Mouse (Mus musculus) midbrain, embryonic 13.5 days (tissue): ENCODE results near the gene Ddx54. TPM values are rescaled to one million over a fixed set of nuclear protein-coding genes. Genes with fewer than 3 reads are reported as not detected.

Source experiments
- ATAC-seq: fragments of 200-750 bp; cut with Nextera tagmentation; 2 replicates; pipeline ENCODE4 v1.8.0; 2017; ENCODE audit warnings: mild to moderate bottlenecking, moderate TSS enrichment, moderate library complexity
- H3K27ac ChIP-seq: fragments of 300-500 bp; sonication (generic); 2 replicates; pipeline ENCODE4 v1.5.1; 2015; ENCODE audit warnings: inconsistent platforms, mild to moderate bottlenecking, moderate library complexity
- H3K27me3 ChIP-seq: fragments of 300-500 bp; sonication (generic); 2 replicates; pipeline ENCODE4 v1.6.1; 2015; ENCODE audit warnings: mild to moderate bottlenecking, inconsistent platforms
- H3K36me3 ChIP-seq: fragments of 300-500 bp; sonication (generic); 2 replicates; pipeline ENCODE4 v1.6.1; 2015; ENCODE audit warnings: mild to moderate bottlenecking, inconsistent platforms
- H3K4me1 ChIP-seq: fragments of 300-500 bp; sonication (generic); replicated peaks from 2 replicates; pipeline ENCODE4 v1.6.1; 2015; ENCODE audit warnings: inconsistent platforms
- H3K4me2 ChIP-seq: fragments of 300-500 bp; sonication (generic); replicated peaks from 2 replicates; pipeline ENCODE4 v1.6.1; 2015; ENCODE audit warnings: moderate library complexity, mild to moderate bottlenecking, inconsistent platforms
- H3K4me3 ChIP-seq: fragments of 300-500 bp; sonication (generic); replicated peaks from 2 replicates; pipeline ENCODE4 v1.5.1; 2015; ENCODE audit warnings: mild to moderate bottlenecking, inconsistent platforms
- H3K9ac ChIP-seq: fragments of 300-500 bp; sonication (generic); replicated peaks from 2 replicates; pipeline ENCODE4 v1.6.1; 2015; ENCODE audit warnings: mild to moderate bottlenecking, inconsistent platforms
- H3K9me3 ChIP-seq: fragments of 300-500 bp; sonication (generic); 2 replicates; pipeline ENCODE4 v1.6.1; 2016; ENCODE audit warnings: mild to moderate bottlenecking, inconsistent platforms
- WGBS: fragments of 180-500 bp; shearing (Covaris S2); methylation state at CpG from one replicate; pipeline ENCODE4 v1.1.7; 2015; 5-methylcytosine and 5-hydroxymethylcytosine counted together
- polyA plus RNA-seq: library from polyadenylated mRNA; unstranded; fragments of >200 nt; fragmentation: Nextera tagmentation; extraction: Ambion mirVana; gene quantifications from 2 replicates; pipeline ENCODE4 v1.2.1, GENCODE M21; 2015

Ddx54 gene
- polyA plus RNA-seq, 1 experiment from 2014 or later: 43.9 TPM

DNA sequence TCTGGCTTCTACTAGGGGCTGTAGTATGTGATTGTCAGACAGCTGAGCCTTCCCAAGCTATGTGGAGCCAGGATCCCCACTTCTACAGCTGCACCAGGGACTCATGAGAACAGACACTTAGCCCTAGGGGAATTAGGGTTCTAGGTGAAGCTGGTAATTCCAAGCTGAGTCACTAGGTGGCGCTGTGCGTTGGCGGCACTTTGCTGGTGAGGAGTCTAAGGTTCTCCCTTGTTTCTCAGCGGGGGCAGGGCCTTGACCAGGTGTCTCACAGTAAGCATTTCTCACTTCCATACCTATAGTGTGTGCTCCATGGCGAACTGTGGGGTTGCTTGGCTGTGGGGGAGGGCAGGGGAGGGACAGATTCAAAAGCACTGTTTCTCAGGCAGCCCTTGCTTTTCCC lies 6.7 kb downstream of the Ddx54 start:
- no peak overlapping the region for H3K4me2 ChIP-seq
- H3K27me3 ChIP-seq: no peaks in the 10 kb centered on the region
- no peak overlapping the region for H3K9ac ChIP-seq
- no peak overlapping the region for H3K4me3 ChIP-seq
- no peak overlapping the region for H3K27ac ChIP-seq
- H3K9me3 ChIP-seq: no peaks in the 10 kb centered on the region
- WGBS: 13% methylated on average over 5 of the region's 5 CpGs
- H3K36me3 ChIP-seq: peaks cover 89% of the 10 kb centered on the region
- ATAC-seq: no peak
- H3K4me1 ChIP-seq: peaks cover 10% of the 10 kb centered on the region; the same call in 1 of the 2 replicates

DNA sequence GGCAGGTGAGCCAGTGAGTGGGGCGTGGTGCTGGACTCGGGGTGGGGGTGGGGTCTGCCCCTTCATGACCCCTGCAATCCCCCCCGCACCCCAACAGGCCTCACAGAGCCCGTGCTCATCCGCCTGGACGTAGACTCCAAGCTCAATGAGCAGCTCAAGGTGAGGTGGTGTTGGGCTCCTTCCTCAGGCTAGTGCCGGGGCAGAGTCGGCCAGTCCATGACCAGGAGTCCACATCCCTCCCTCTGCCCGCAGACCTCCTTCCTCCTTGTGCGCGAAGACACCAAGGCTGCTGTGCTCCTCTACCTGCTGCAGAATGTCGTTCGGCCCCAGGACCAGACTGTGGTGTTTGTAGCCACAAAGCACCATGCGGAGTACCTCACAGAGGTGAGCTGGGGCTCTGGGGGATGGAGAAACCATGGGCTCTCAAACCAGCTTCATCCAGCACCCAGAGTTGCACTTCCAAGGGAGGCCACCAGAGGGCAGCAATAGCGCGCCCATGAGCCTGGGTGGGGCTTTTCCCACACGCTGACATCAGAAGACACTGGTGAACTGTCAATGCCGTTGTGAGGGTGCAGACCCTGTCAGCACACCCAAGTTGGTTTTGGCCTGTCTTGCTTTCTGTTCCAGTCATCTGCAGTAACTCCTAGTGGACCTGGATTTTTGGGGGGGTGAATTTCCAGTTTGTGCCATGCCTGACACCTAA lies 8.0 kb downstream of the Ddx54 start:
- Histone ChIP-seq H3K27ac (no peak overlapping the region), H3K4me3 (no peak overlapping the region), H3K27me3 (no peaks in the 10 kb centered on the region), H3K4me1 (peaks cover 5% of the 10 kb centered on the region; the same call in 1 of the 2 replicates), H3K9ac (no peak overlapping the region), H3K9me3 (no peaks in the 10 kb centered on the region), H3K36me3 (peaks cover 100% of the 10 kb centered on the region), H3K4me2 (no peak overlapping the region)
- WGBS: 72% methylated on average over 18 of the region's 18 CpGs
- ATAC-seq: peak; percentile 41; the same call in 1 of the 2 replicates

DNA sequence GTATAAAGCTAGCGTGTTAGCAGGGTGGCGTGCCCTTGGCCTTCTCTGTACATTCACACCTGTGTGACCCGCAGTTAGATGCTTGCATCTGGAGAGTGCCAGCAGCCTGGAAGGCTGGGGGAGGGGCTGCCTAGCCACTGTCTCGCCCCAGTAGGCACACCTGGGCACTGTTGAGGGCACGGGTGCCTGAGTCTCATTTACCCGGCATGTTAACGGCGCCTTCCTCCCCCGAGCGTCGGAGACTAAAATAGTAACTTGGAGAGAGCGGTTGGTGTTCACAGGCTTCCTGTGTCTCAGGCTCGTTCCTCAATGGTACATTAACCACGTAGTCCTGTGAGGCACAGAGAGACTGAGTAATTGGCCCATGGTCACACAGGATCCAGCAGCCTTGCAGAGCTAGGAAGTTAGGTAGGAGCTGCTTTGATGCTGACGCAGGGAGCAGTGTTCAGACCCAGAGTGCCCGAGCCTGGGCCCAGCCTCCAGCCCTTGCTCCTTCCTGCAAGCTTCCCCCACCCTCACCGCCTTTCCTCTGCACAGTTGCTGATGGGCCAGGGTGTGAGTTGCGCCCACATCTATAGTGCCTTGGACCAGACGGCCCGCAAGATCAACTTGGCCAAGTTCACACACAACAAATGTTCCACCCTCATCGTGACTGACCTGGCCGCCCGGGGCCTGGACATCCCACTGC lies 8.7 kb downstream of the Ddx54 start:
- Histone ChIP-seq H3K9ac (no peak overlapping the region), H3K36me3 (peaks cover 100% of the 10 kb centered on the region), H3K9me3 (no peaks in the 10 kb centered on the region), H3K4me2 (no peak overlapping the region), H3K27me3 (no peaks in the 10 kb centered on the region), H3K4me3 (no peak overlapping the region), H3K27ac (no peak overlapping the region), H3K4me1 (peaks cover 5% of the 10 kb centered on the region; the same call in 1 of the 2 replicates)
- WGBS: 95% methylated on average over 23 of the region's 23 CpGs
- peak; percentile 12; the same call in 1 of the 2 replicates for ATAC-seq

DNA sequence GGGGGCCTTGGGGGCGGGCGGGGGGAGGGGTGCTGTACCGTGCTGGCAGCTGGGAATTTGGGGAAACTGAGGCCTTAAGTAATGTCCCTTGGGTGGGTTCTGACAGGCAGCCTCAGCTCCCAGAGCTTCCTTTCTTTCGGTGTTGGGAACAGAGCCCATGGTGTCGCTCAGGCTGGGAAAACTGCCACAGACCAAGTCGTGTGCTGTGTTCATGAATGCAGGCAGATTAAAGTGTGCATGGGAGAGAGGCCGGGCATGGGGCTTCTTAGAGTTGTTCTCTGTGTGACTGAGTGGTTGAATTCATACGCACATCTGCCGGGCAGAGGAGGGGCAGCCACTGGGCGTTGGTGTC lies 9.3 kb downstream of the Ddx54 start:
- H3K27ac ChIP-seq: no peak overlapping the region

DNA sequence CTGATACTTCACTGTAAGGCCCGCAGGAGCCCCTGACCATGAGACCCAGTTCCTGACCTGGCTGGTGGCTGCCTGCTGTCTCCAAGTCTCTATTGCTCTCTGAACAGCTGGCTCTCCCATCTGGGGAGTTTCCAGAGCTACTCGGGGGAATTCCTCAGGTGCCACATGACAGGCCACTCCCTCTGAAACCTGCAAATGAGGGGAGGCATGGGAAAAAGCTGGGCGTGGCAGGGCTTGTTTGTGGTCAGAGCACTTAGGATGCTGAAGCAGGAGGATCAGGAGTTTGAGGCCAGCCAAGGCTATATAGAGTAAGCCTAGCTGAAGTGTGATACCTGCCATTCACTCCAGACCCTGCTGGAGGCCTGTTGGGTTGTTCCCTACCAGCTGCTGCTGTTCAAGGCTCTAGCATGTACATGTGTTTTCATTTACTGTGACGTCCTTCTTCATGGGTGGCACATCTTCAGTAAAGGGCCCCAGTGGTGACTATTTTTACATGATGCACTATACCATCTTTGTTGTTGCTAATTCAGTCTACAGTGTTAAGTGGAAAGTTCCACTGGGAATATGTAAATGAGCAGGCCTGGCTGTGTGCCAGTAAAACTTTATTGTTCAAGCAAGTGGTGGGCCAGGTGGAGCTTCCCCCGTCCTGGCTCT lies 9.8 kb downstream of the Ddx54 start:
- H3K27ac ChIP-seq: no peak overlapping the region

More for the DNA sequence above, 9.3 kb downstream of the Ddx54 start:
- H3K36me3 ChIP-seq: peaks cover 100% of the 10 kb centered on the region
- no peak for ATAC-seq
- peaks cover 5% of the 10 kb centered on the region; the same call in 1 of the 2 replicates for H3K4me1 ChIP-seq
- WGBS: 88% methylated on average over 10 of the region's 10 CpGs
- H3K4me2 ChIP-seq: no peak overlapping the region
- no peak overlapping the region for H3K4me3 ChIP-seq
- H3K9me3 ChIP-seq: no peaks in the 10 kb centered on the region
- no peak overlapping the region for H3K9ac ChIP-seq
- no peaks in the 10 kb centered on the region for H3K27me3 ChIP-seq

DNA sequence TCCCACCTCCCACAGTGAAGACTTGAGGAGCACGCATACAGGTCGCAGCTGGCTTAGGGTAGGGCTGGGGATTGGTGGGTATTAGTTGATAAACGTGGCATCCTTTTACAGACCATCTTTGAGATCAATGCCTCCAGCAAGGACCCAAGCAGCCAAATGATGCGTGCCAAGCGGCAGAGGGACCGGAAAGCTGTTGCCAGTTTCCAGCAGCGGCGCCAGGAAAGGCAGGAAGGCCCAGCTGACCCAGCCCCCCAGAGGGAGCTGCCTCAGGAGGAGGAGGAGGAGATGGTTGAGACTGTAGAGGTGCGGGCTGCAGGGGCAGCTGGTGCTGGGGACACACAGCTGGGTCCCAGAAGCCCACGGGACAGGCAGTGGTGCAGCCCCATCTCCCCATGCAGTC lies 11.9 kb downstream of the Ddx54 start:
- Histone ChIP-seq H3K9me3 (no peaks in the 10 kb centered on the region), H3K4me1 (peaks cover 17% of the 10 kb centered on the region), H3K4me3 (no peak overlapping the region), H3K27ac (no peak overlapping the region), H3K4me2 (no peak overlapping the region), H3K27me3 (no peaks in the 10 kb centered on the region), H3K9ac (no peak overlapping the region), H3K36me3 (peaks cover 92% of the 10 kb centered on the region)
- ATAC-seq: no peak
- 92% methylated on average over 10 of the region's 10 CpGs for WGBS

More for the DNA sequence above, 9.8 kb downstream of the Ddx54 start:
- no peak overlapping the region for H3K4me2 ChIP-seq
- WGBS: 76% methylated on average over 5 of the region's 5 CpGs
- no peak for ATAC-seq
- H3K9ac ChIP-seq: no peak overlapping the region
- H3K36me3 ChIP-seq: peaks cover 100% of the 10 kb centered on the region
- H3K4me1 ChIP-seq: peaks cover 8% of the 10 kb centered on the region; the same call in 1 of the 2 replicates
- H3K4me3 ChIP-seq: no peak overlapping the region
- H3K27me3 ChIP-seq: no peaks in the 10 kb centered on the region
- no peaks in the 10 kb centered on the region for H3K9me3 ChIP-seq

DNA sequence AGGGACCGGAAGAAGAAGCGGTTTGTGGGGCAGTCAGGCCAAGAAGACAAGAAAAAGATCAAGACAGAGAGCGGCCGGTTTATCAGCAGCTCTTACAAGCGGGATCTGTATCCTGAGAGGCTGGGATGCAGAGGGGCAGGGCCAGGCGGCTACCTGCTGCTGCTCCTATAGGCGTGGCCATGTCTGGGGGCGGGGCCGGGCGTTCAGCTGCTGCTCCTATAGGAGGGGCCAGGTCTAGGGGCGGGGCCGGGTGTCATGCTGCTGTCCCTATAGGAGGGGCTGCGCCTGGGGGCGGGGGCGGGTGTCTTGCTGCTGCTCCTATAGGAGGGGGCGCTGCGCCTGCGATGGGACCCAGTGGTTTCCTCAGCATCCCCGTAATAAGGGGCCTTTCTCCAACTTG lies 13.9 kb downstream of the Ddx54 start:
- no peak overlapping the region for H3K27ac ChIP-seq
- H3K9me3 ChIP-seq: no peaks in the 10 kb centered on the region
- H3K9ac ChIP-seq: no peak overlapping the region
- H3K4me2 ChIP-seq: no peak overlapping the region
- H3K4me1 ChIP-seq: peaks cover 23% of the 10 kb centered on the region
- H3K4me3 ChIP-seq: no peak overlapping the region
- no peak for ATAC-seq
- peaks cover 72% of the 10 kb centered on the region for H3K36me3 ChIP-seq
- WGBS: 21% methylated on average over 19 of the region's 19 CpGs
- H3K27me3 ChIP-seq: peaks cover 11% of the 10 kb centered on the region

DNA sequence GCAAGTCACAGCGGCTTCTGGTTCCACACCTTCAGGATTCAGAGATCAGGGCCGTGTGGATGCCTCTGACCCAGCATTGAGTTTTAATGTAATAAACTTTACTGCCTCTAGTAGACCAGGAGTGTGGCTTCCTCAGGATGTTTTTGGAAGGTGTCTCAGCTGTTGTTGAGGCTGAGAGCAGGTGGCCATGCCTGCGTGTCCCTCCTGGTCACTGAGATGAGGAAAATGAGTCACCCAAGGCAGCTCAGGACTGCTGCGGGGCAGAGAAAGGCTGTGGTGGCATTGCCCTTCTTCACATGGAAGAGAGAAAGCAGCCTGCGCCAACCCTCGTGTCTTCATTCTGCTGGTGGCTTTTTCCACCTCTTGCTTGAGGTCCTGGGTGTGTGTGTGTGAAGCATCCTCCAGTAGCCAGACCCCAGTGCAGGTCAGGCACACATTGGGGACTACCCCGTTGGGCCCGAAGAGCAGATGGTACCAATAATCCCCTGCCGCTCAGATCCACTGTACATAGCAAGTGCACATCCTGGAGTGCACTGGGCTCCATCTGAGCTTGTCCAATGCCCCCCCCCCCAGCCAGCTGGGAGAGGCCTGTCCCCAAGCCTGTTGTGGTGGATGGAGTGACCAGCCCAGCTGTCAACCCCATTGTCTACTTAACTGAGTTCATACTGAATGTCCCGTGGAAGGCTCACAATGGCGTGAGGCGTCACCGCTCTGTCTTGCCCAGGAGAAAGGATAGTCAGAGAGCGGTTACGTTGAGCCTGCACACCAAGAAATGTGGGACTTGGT lies 15.2 kb downstream of the Ddx54 start:
- Histone ChIP-seq H3K4me3 (no peak overlapping the region), H3K4me2 (no peak overlapping the region), H3K4me1 (peaks cover 18% of the 10 kb centered on the region), H3K36me3 (peaks cover 59% of the 10 kb centered on the region), H3K27ac (no peak overlapping the region), H3K27me3 (peaks cover 13% of the 10 kb centered on the region), H3K9me3 (no peaks in the 10 kb centered on the region), H3K9ac (no peak overlapping the region)
- 77% methylated on average over 15 of the region's 15 CpGs for WGBS
- ATAC-seq: no peak

DNA sequence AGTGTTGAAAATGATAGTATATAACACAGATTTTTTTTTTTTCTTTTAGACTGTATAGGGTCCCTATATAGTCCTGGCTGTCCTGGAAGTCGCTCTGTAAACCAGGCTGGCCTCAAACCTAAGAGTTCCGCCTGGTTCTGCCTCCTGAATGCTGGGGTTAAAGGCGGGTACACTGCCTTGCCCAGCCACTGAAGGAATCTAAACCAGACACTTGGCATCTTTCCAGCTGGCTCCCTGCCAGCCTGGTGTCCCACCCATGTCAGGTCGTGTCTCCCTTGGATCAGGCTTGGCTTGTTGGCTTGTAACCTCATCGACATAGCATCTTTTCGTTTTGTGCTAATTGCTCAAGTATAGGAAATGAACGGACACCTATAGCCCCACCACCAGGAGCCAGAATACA lies 16.1 kb downstream of the Ddx54 start:
- 64% methylated on average over 7 of the region's 7 CpGs for WGBS
- peaks cover 13% of the 10 kb centered on the region for H3K27me3 ChIP-seq
- no peak overlapping the region for H3K9ac ChIP-seq
- H3K4me1 ChIP-seq: peaks cover 18% of the 10 kb centered on the region; the same call in 1 of the 2 replicates
- ATAC-seq: no peak
- no peaks in the 10 kb centered on the region for H3K9me3 ChIP-seq
- H3K36me3 ChIP-seq: peaks cover 50% of the 10 kb centered on the region
- no peak overlapping the region for H3K4me2 ChIP-seq
- no peak overlapping the region for H3K27ac ChIP-seq
- no peak overlapping the region for H3K4me3 ChIP-seq

DNA sequence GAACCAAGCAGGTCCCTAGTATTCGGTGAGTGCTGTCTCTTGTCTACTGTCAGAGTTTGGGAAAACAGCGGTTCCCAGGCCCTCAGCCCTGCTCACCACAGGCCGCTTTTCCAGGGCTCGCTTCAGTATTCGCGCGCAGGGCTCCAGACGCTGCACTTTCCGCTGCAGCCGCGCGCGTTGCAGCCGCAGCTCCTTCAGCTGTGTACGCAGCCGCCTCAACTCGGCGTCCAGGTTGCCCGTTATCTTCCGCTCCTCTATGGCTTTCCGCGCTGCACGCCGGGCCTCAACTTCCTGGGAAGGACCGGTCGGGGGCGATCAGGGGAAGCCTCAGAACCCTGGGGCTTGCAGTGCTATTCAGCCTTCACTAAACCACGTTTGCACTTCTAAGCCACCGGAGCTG lies 18.6 kb downstream of the Ddx54 start:
- peaks cover 13% of the 10 kb centered on the region for H3K27me3 ChIP-seq
- no peaks in the 10 kb centered on the region for H3K9me3 ChIP-seq
- peaks cover 25% of the 10 kb centered on the region for H3K36me3 ChIP-seq
- 8% methylated on average over 29 of the region's 29 CpGs for WGBS
- peaks cover 18% of the 10 kb centered on the region for H3K4me1 ChIP-seq
- peak overlapping the region; percentile 11; the same call in 1 of the 2 replicates for H3K4me3 ChIP-seq
- H3K4me2 ChIP-seq: peak overlapping the region; percentile 44
- no peak overlapping the region; the same call in 1 of the 2 replicates for H3K9ac ChIP-seq
- no peak overlapping the region for H3K27ac ChIP-seq
- ATAC-seq: no peak

DNA sequence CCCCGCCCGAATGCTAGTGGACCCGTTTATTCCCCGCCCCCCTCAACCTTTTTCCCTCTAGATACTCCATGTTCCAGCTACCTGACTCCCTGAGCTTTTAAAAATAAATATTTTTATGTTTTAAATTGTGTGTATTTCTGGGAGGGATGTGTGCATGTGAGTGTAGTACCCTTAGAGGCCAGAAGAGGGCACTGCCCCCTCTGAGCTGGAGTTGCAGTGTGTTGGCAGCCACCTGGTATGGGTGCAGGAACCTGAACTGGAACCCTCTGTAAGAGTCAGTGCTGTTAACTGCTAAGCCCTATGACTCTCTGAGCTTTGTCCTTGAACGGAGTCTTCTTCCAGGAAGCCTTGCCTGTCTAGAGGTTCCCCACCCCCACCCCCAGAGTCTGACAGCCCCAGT lies 19.4 kb downstream of the Ddx54 start:
- peaks cover 18% of the 10 kb centered on the region for H3K4me1 ChIP-seq
- no peak for ATAC-seq

More for the DNA sequence above, 19.4 kb downstream of the Ddx54 start:
- no peak overlapping the region for H3K9ac ChIP-seq
- no peaks in the 10 kb centered on the region for H3K9me3 ChIP-seq
- 90% methylated on average over 5 of the region's 5 CpGs for WGBS
- no peak overlapping the region for H3K4me2 ChIP-seq
- H3K27me3 ChIP-seq: peaks cover 13% of the 10 kb centered on the region
- H3K27ac ChIP-seq: no peak overlapping the region
- H3K36me3 ChIP-seq: peaks cover 17% of the 10 kb centered on the region
- H3K4me3 ChIP-seq: no peak overlapping the region
